Comparison of ENCODE assay signal across 9 mouse cellular contexts in the genomic region with DNA sequence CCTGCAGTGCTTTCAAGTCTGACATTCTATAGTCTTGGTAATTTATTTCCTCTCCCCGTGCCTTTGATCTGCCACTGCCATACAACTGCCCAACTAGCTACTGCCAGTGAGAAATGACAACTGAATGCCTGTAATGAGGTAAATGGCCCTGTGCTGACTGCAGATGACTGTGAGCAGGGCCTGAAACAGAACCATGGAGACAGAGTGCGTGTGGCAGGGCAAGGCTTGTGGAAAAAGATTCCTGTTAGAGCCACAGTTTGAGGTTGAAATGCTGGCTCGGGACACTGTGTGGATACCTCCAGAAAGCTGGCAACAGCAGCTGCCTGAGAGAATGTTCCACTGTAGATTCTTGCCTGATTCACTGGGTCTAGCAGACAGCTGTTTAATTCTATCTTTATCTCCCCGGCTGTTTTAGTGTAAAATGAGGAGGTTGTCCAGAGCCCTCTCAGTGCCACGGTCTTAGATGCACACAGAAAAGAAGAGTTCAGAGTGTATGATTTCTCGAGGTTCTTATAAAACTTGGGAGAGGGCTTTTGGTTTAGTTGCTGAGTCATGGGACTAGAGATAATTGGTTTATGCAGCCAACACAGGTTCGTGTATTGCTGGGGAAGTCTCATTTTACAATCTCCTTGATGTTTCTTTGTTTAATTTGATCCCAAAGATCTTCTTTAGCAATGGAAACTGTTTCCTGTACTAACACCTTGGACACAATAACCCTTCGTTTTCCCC. TPM values are rescaled to one million over a fixed set of nuclear protein-coding genes. Genes with fewer than 3 reads are reported as not detected.
A peak's percentile ranks its signal among the peaks of the same experiment; 100 is the strongest.
DNase-seq lines count a peak whose midpoint lies in the region; ATAC-seq and TF ChIP-seq lines count a peak whose summit lies in the region.
"Had no signal": no experiment of that assay in that cellular context is flagged by ENCODE, and none has a peak within 500 bp of the region (broad histone marks: within the 10 kb centered on the region; RNA-seq: fewer than 3 reads in every experiment).

No protein-coding gene starts in this region.

- TF ChIP-seq EP300 in heart, postnatal 0 days (IDR thresholded peaks at IDR 0.05; ENCODE audit: low read depth) = no peak

- H3K9me3 ChIP-seq in heart, postnatal 0 days (replicated peaks; ENCODE audit: control insufficient read depth, low read length) = no peaks in the 10 kb centered on the region
- H3K9me3 ChIP-seq in forebrain, embryonic 10.5 days = no peaks in the 10 kb centered on the region
- H3K9me3 ChIP-seq in liver, embryonic 13.5 days (replicated peaks) = no peaks in the 10 kb centered on the region

- H3K4me3 ChIP-seq in heart, postnatal 0 days (ENCODE audit: low read depth, low read length) = no peak overlapping the region
- H3K4me3 ChIP-seq in forebrain, embryonic 10.5 days = no peak overlapping the region
- no peak overlapping the region for H3K4me3 ChIP-seq in liver, embryonic 13.5 days (replicated peaks)

- H3K27ac ChIP-seq in heart, postnatal 0 days (ENCODE audit: low read depth) = peak overlapping the region; percentile 65
- H3K27ac ChIP-seq in forebrain, embryonic 10.5 days = peak overlapping the region; percentile 100
- H3K27ac ChIP-seq in liver, embryonic 13.5 days = peak overlapping the region; percentile 56

- no peak for ATAC-seq in heart, postnatal 0 days (ENCODE audit: insufficient read depth, low read depth)
- no peak for ATAC-seq in liver, embryonic 13.5 days (ENCODE audit: low read depth)
- ATAC-seq in monocyte, adult 5-6 weeks (replicated peaks; ENCODE audit: insufficient number of reproducible peaks, low FRiP score, low TSS enrichment, poor library complexity, severe bottlenecking) = no peak

- no peak for DNase-seq in heart, postnatal 0 days (ENCODE audit: low spot score)
- no peak for DNase-seq in heart, adult 9 months (ENCODE audit: low spot score in 2 of 2)
- peak; percentile 83 for DNase-seq in Muller cell, postnatal 12 days (ENCODE audit: inconsistent ontology term)
- peak; percentile 31 for DNase-seq in forebrain, embryonic 10.5 days (ENCODE audit: extremely low spot score, low spot score)
- DNase-seq in liver, embryonic 13.5 days = no peak
- DNase-seq in cerebellum, postnatal 10 days = no peak
- DNase-seq in spleen, postnatal 4 days (ENCODE audit: low spot score in 2 of 2) = no peak
- DNase-seq: left cerebral cortex, postnatal 4 days had no signal

- 0 out of 2 replicates have a peak, but pooled peaks cover 4% of the 10 kb centered on the region for H3K36me3 ChIP-seq in heart, postnatal 0 days (replicated peaks; ENCODE audit: control insufficient read depth, insufficient read depth, low read length)
- H3K36me3 ChIP-seq in forebrain, embryonic 10.5 days (replicated peaks) = peaks cover 12% of the 10 kb centered on the region
- H3K36me3 ChIP-seq in liver, embryonic 13.5 days = peaks cover 8% of the 10 kb centered on the region

- peaks cover 56% of the 10 kb centered on the region for H3K4me1 ChIP-seq in heart, postnatal 0 days (ENCODE audit: control insufficient read depth, insufficient read depth)
- peaks cover 75% of the 10 kb centered on the region for H3K4me1 ChIP-seq in forebrain, embryonic 10.5 days
- peaks cover 49% of the 10 kb centered on the region for H3K4me1 ChIP-seq in liver, embryonic 13.5 days (replicated peaks)

- no peak for TF ChIP-seq CTCF in heart, postnatal 0 days (IDR thresholded peaks at IDR 0.05; ENCODE audit: low read depth)

- no peak overlapping the region for H3K4me2 ChIP-seq in heart, postnatal 0 days (ENCODE audit: low read depth, low read length)
- H3K4me2 ChIP-seq in liver, embryonic 13.5 days = no peak overlapping the region

- H3K27me3 ChIP-seq in heart, postnatal 0 days (ENCODE audit: control insufficient read depth, insufficient read depth, low read length) = no peaks in the 10 kb centered on the region
- H3K27me3 ChIP-seq in forebrain, embryonic 10.5 days (ENCODE audit: poor library complexity, severe bottlenecking) = peaks cover 24% of the 10 kb centered on the region
- H3K27me3 ChIP-seq in liver, embryonic 13.5 days = no peaks in the 10 kb centered on the region

- H3K9ac ChIP-seq in heart, postnatal 0 days (replicated peaks; ENCODE audit: low read depth, low read length) = no peak overlapping the region
- H3K9ac ChIP-seq in liver, embryonic 13.5 days = 0 out of 2 replicates have a peak overlapping the region, but pooled peaks have one; percentile 1

- 39% methylated on average over 8 of the region's 8 CpGs for WGBS in heart, postnatal 0 days
- WGBS in forebrain, embryonic 10.5 days = 46% methylated on average over 8 of the region's 8 CpGs
- 44% methylated on average over 8 of the region's 8 CpGs for WGBS in liver, embryonic 13.5 days (ENCODE audit: insufficient replicate concordance)

RNA-seq across cellular contexts. Expression of gene Eno1, which starts 1.8 kb away (rescaled TPM):
- total RNA-seq in heart, postnatal 0 days (2014; rRNA removed; ENCODE audit: low replicate concordance) = 525 and 625 TPM in 2 replicates
- polyA plus RNA-seq in heart, postnatal 0 days (2015; fragmentation: Nextera tagmentation; extraction: Ambion mirVana) = 999 and 1,074 TPM in 2 replicates
- 3,430 and 3,707 TPM in 2 replicates for polyA plus RNA-seq in forebrain, embryonic 10.5 days (2016; fragmentation: Nextera tagmentation; extraction: Ambion mirVana)
- polyA plus RNA-seq in liver, embryonic 13.5 days (2015; fragmentation: Nextera tagmentation; extraction: Ambion mirVana) = 783 and 784 TPM in 2 replicates
- 240 to 351 TPM (median 288 TPM) in 3 replicates for total RNA-seq in monocyte, adult 5-6 weeks (2017)

RNA-seq across cellular contexts. Expression of gene Car6, which starts 33.6 kb away (rescaled TPM):
- not detected in 2 replicates for total RNA-seq in heart, postnatal 0 days (2014; rRNA removed; ENCODE audit: low replicate concordance)
- not detected in 2 replicates for polyA plus RNA-seq in heart, postnatal 0 days (2015; fragmentation: Nextera tagmentation; extraction: Ambion mirVana)
- 0.22 TPM in 1 of 2 replicates, not detected in the other for polyA plus RNA-seq in forebrain, embryonic 10.5 days (2016; fragmentation: Nextera tagmentation; extraction: Ambion mirVana)
- not detected in 2 replicates for polyA plus RNA-seq in liver, embryonic 13.5 days (2015; fragmentation: Nextera tagmentation; extraction: Ambion mirVana)
- not detected in 3 replicates for total RNA-seq in monocyte, adult 5-6 weeks (2017)
- total RNA-seq: left cerebral cortex, postnatal 4 days had no signal

RNA-seq across cellular contexts. Expression of gene Rere, which starts 46.7 kb away (rescaled TPM):
- 13.9 and 17.9 TPM in 2 replicates for total RNA-seq in heart, postnatal 0 days (2014; rRNA removed; ENCODE audit: low replicate concordance)
- 11.9 and 14.6 TPM in 2 replicates for polyA plus RNA-seq in heart, postnatal 0 days (2015; fragmentation: Nextera tagmentation; extraction: Ambion mirVana)
- 26.8 and 31.1 TPM in 2 replicates for polyA plus RNA-seq in forebrain, embryonic 10.5 days (2016; fragmentation: Nextera tagmentation; extraction: Ambion mirVana)
- 5.9 and 7.5 TPM in 2 replicates for polyA plus RNA-seq in liver, embryonic 13.5 days (2015; fragmentation: Nextera tagmentation; extraction: Ambion mirVana)
- 11.1 to 34.3 TPM (median 14.5 TPM) in 3 replicates for total RNA-seq in monocyte, adult 5-6 weeks (2017)

Comparison
In these comparisons a context has a peak if more than half of its experiments do, and no peak if none do; other contexts are left out.
1. DNase-seq: peak in Muller cell, postnatal 12 days (single experiment) and forebrain, embryonic 10.5 days (single experiment); none in heart, postnatal 0 days (single experiment), heart, adult 9 months (0 of 2), liver, embryonic 13.5 days (single experiment), cerebellum, postnatal 10 days (0 of 2) and spleen, postnatal 4 days (0 of 2).
2. Peak in every context shown above with its lines, with median percentiles within 50 percentile points of each other: H3K27ac ChIP-seq.